Mouse (Mus musculus): ENCODE measurements around the gene Trappc1.

The Trappc1 gene

DNA sequence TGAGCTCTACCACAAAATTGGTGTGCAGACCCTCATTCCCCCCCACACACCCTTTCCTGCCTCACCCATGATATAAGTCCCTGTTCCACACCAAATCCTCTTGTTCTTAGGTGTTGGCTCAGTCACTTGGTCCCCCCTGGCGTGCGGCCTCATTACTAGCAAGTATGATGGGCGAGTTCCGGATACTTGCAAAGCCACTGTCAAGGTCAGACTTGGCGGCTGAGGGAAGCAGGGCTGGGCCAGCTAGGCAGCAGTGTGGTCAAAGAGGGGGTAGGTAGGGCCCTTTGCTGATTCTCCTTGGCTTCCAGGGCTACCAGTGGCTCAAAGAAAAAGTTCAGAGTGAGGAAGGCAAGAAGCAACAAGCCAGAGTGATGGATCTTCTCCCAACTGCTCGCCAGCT lies 7.4 kb downstream of the Trappc1 start:
- DNase-seq = no peak

DNA sequence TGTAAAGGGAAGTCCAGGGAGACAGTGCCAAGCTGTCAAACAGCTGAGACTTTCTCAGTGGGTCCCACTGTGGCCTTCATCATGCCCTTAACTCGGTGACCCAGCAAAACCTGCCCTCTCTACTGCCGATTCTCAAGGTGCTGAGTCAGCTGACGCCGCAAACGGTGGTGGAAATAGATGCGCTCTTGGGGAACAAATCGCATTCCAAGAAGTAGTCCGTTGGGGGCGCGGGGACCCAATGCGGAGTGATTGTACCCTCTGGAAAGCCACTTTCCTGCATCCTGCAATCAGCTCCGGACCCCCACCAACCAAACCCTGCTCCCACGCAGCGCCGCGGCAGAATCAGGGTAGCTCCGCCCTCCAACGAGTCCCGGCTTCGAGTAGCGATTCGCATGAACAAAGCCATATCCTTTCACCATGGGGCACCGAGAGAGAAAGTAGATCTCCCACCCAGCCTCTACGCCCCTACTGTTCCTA lies 8.2 kb downstream of the Trappc1 start:
- DNase-seq = peak; percentile 58 to 82

DNA sequence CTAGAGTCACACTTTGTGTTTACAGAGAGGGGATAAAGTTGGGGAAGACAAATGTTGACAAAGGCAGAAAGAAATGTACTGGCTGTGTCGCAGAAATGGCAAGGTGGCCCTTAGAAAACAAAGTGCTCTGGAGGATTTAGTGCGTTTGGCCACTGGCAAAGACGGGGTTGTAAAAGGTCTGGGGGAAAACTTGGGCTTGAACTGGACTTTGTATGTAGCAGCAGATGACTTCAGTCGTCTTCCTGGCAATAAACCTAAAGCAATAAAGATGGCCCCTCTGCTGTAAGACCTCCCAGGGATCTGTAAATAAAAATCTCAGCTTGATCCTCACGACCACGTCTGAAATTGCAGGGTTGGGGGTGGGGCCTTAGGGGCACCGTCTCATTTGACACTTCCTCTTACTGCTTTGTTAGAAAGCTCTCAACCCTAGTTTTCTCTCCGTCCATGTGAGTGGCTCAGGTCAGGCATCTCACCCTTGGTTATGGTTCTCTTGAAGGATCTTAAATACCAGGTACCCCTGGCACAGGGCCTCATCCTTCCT lies 9.0 kb downstream of the Trappc1 start:
- DNase-seq = no peak

DNA sequence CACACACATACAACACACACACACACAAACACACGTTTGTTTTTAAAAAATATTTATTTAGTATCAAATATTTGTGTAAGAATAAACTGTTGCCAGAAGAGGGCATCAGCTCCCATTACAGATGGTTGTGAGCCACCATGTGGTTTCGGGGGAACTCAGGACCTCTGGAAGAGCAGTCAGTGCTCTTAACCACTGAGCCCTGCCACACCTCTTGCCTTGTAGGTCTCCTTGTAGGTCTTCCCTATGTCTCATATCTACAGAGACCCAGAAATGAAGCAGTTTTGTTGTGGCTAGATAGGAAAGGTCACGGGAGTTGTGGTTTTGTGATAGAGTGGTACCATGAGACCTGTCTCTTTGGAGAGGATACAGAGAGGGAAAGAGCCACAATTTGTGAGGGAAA lies 10.1 kb downstream of the Trappc1 start:
- DNase-seq = no peak

DNA sequence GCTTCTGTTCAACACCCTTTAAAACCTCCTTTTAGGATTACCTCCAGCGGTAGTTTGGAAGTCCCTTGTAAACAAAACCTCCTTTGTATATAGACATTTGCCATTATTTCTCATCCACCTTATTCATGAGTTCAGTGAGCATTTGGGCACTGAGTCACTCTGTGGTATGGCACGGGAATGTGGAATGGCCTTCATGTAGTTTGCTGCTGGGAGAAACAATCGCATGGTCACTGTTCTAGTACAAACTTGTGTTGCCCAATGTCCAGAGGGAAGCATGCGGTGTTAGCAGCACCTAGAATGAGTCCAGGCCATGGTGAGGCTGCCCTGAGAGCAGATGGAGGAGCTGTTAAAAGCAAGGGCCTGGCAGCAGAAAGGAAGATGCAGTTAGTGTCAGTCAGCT lies 11.0 kb downstream of the Trappc1 start:
- DNase-seq = no peak

DNA sequence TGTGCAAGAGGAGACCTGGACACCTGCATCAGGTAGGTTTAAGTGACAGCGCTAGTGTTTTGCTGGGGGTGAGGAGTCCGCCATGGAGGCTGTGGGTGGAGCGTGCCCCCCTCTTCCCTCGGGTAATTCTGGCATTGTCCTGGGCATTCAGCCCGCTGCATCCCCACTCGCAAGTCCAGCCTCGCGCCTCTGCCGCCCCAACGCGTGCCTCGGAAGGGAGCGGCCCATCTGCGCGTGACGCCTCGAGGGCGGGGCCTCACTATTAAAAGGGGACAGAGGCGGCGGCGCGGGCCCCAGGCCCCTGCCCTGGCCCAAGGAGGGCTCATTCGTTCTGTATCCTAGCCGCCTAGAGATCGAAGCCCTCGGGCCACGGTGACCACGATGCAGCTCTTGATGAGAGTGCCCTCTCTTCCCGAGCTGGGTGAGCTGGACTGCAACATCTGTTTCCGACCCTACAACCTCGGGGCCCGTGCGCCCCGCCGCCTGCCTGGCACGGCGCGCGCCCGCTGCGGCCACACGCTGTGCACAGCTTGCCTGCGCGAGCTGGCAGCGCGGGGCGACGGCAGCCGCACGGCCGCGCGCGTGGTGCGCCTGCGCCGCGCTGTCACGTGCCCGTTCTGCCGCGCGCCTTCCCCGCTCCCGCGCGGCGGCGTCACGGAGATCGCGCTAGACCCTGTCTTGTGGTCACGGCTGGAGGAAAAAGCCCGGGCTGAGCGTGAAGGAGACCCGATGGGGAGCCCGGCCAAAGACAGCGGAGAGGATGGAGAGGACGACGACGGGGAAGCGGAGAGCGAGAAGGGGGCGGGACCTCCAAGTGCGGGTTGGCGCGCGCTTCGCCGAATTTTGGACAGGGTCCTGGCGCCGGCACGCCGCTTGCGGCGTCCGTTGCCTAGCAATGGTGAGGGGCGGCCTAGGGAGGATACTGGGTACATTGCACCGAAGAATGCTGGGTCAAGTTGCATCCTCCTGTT lies 16.7 kb downstream of the Trappc1 start, which contains the start of gene Rnf227:
Rnf227 (plus strand) TSS at position 301 of the 971 bp plus-strand sequence.
- DNase-seq = peak; percentile 37 to 78

DNA sequence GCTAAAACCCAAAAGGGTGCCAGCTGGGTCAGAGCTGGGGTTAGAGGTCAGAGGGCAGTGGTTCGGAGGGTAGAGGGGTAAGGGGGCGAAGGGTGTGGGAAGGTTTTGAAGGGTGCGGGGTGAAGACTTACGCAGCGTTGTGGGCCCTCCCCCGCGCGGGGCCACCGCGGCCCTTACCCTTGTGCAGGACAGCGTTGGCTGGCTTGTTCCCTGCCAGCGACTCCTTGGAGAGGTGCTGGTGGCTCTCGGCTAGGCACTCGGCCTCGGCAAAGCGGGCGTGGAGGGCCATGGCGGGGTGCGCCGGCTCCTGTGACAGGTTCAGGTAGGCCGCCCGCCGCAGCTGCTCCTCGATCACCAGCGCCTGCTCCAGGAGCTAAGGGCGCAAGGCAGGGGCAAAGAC lies 22.7 kb downstream of the Trappc1 start:
- no peak for DNase-seq

DNA sequence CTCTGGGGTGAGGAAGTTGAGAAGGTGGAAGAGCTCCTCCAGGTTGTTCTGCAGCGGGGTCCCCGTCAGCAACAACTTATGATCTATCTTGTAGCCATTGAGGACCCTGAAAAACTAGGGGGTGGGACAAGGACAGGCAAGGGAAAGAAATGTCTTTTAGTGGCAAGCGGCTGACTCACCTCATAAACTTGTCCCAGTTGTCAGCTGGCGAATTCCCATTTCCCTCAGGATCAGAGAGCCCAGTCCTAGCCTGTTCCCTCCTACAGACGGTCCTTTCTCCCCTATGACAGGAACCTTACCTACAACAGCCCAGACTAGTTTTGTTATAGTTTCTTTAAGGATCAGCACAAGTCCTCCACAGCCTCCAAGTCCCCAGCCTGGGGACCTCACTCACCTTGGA lies 32.8 kb downstream of the Trappc1 start:
- no peak for DNase-seq

DNA sequence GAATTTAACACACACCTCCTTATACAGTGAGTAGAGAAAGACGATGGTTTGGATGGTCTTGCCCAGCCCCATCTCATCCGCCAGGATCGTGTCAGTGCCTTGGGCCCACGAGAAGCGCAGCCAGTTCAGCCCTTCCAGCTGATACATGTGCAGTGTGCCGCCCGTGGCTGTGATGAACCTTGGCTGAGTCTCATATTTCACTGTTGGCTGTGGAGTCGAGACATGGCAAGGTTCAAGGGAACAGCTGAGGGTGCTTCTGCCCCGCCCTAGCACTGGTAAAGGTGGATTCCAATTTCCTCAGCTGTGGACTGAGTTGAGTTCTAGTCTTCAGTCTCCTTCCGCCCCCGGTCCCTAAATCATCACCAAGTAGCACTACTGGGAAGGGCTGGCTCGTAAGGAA lies 33.9 kb downstream of the Trappc1 start:
- DNase-seq = no peak

DNA sequence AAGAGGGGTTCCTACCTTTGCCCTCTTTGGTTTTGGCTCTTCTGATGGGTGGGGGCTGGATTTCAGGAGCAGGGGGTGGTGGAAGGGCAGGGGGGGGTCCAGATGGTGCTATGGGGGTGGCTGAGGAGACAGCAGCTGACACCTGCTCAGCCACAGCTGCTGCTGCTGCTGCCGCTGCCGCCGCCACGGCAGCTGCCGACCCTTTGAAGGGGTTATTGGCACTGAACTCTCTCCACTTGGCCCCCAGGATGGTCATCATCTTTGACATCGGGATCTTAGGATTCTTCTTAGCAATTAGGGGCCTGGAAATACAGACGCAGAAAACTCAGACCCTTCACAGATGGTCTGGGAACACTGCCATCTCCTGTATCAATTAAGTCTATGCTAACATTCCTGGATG lies 38.2 kb downstream of the Trappc1 start:
- no peak for DNase-seq

DNA sequence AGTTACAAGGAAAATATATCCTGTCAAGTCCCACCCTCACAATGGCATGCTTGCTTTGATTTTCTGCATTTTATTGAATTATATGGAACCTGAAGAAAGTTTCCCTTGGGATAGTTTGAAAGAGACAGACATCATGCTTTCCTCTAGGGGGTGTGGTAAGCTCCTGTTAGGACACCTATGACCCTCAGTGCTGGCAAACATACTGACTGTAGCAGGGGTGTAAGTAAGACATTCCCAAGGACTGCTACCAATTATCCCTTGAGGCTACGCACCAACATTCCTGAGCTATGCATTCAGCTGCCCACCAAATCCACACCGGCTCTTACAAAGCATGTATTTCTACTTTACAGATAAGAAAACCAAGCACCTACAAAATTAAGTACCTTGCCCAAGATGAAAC lies 38.7 kb downstream of the Trappc1 start:
- peak in 1 of 2 experiments; percentile 20 for DNase-seq

DNA sequence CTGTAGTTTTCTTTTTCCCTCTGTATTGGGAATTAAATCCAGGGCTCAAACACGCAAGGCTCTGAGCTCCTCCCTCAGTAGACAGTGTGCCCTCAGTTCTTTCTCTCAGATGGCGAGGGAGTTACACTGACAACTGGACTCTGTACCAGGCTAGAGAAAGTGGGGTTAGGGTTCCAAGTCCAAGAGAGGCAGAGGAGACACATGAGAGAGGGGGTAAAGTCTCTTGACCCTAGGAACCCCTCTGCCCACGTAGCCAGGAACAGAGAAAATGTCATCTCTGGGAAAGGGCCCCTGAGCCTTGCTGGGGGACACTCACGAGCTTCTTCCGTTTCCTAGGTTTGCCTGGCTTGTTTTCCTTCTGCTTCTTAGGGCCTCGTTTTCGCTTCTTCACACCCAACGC lies 40.6 kb downstream of the Trappc1 start:
- peak; percentile 62 to 82 for DNase-seq

DNA sequence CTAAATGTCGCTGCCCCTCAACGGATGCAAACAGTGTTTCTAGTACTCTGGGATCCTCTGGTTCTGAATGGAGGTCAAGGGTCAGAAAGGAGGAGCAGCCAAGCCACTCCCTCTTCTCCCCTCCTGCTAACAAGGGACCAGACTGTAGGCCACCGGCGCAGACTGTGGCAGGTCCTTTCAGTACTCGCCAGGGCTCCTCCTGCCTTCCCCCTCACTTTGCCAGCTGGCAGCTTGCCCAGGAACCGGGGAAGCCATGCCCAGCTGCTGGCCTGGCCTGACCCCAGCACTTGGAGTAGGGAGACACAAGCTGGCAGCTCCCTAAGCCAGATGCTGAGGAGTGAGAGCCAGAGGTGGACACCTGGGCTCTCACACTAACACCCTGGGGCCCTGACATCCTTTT lies 41.1 kb downstream of the Trappc1 start:
- peak; percentile 98 to 99 for DNase-seq

DNA sequence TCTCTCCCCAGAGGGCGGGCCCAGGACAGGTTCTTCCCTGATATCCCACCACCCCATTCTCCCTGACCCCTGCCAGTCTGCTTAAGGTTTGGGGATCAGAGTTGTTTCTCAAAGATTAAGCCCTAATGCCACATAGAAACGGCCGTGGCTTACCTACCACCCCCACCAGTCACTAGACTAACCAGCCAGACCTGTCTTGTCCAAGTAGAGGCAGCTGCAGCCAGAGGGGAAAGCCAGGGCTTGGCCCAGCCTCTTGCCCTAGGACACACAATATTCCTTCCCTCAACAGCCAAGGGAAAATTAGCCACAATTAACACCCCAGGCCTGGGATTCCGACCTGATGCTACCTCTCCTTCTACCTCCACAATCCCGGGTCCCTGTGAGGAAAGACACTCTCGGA lies 41.9 kb downstream of the Trappc1 start:
- no peak for DNase-seq

DNA sequence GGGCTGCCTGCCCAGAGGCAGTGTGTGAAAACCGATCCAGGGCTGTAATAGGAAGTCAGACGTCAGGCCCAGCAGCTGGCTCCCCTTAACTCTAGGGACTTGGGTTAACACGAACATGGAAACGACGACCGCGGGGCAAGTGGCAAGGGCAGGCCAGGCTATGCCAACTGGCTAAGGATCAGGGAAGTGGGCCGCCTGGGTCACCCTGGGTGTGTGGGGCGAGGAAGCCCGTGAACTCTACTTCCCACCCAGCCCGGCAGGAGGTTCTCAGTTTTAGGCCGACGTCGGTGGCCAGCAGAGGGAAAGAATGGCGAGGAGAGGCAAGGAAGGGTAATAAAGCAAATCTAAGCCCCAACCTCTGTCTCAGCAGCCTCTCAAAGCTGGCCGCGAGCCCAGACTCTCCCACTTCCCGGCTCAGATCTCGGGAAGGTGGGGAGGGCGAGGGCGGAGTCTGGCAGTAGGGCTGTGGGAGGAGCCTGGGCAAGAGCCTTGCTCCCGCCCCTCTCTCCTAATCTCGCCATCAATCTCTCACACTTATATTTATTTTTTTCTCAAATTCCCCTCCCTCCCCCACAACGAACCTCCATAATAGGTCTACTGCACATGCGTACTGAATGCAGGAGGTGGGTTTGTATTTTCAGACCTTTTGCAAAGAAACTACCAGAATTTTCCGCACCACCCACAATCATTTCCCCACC lies 42.5 kb downstream of the Trappc1 start:
- DNase-seq = peak; percentile 98 to 99

DNA sequence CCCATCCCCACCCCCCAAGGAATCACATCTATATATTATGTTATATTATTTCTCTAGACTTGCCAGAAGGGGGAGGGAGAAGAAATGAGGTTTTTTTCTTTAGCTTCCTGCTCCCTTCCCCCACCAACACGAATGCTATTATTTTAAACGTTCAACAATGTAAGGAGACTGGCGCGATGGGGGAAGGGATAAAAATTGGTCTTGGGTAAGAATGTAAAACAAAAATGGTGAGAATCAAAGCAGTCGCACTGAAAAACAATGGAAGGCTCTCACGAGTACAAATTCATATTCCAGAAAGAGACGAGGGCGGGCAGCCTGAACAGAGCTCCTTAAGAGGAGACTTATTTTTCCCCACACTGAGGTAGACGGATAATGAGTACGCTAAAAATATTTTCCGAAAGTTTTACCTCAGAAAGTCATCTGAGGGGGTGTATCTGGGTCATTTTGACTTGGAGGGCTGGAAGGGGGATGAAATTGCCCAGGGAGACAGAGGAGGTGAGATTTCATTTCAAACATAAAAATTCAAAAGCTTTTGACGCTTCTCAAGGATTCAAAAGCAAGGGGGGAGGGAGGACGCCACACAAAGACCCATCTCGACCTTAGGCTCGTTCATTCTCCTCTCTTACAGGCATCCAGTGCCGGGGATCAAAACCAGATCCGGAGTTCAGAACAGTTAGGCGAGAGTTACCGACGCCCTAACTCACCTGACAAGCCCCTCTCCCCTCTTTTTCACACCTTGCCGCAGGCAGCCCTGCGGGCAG lies 43.3 kb downstream of the Trappc1 start:
- DNase-seq = peak in 1 of 2 experiments; percentile 35

DNA sequence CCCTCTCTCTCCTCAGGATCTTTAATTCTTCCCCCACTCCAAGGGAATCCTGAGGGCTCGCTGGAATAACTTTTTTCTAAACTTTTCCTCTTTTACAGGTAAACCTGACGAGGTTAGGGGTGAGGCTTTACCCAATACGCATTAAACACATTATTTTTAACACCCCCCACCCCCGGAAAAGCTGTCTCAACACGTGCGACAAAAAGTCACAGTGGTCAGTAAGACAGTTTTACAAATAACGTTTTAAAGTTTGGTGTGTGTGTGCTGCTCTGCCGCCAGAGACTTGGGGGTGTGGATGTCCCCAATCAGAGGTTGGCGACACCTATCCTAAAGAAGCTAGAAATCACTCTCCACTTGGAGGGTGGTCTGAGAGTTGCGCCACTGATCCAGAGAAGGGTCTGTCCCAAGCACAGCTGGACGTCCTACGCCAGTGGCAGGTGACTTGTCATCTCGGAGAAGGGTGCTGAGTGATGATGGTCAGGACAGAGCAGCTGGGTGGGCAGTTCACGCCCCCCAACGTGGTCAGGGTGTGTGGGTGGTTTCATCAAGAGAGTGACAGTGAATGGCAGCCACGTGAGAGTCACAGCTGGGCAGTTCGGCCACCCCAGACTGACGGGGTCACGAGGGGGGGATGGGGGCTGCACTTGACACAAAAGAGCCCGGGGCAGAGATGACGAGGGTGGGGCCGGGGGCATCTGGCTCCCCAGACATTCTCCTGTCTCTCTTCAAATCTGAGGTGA lies 44.0 kb downstream of the Trappc1 start:
- peak; percentile 45 to 69 for DNase-seq

DNA sequence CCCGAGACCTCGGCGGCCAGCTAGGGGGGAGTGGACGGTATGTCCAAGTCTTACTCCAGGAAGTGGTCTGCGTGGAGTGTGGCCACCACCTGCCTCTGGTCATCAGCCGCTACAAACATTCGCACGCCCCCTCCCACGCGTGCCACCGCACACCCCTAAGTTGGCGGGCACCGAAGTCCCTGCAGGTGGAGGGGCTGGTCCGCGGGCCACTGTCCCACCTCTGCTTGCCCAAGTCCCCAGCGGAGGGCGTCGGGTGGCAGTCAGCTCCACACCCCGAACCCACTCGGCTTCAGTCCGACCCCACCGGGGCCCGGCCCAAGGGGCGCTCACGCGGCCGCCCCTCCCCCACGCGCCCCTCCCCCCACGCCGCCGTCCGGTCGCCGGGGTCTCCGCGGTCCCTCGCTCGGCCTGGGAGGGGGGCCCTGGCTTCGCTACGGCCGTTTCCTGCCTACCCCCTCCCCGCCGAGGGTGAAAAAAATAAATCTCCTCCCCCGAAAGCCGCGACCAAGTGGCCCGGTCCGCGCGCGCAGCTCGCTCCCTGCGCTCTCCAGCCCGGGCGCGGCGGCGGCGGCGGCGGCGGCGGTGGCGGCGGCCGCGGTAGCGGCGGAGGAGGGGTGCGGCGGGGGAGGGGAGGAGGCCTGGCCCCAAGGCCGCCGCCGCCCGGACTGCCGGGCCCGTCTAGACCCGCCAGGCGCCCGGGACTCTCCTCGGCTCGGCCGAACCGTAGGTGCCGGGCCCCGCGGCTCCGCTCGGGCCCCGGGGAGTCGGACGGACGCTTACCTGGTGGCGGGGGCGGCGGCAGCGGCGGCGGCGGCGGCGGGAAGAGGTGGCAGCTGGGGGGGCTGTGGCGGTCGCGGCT lies 44.8 kb downstream of the Trappc1 start:
- DNase-seq = peak; percentile 38 to 77

DNA sequence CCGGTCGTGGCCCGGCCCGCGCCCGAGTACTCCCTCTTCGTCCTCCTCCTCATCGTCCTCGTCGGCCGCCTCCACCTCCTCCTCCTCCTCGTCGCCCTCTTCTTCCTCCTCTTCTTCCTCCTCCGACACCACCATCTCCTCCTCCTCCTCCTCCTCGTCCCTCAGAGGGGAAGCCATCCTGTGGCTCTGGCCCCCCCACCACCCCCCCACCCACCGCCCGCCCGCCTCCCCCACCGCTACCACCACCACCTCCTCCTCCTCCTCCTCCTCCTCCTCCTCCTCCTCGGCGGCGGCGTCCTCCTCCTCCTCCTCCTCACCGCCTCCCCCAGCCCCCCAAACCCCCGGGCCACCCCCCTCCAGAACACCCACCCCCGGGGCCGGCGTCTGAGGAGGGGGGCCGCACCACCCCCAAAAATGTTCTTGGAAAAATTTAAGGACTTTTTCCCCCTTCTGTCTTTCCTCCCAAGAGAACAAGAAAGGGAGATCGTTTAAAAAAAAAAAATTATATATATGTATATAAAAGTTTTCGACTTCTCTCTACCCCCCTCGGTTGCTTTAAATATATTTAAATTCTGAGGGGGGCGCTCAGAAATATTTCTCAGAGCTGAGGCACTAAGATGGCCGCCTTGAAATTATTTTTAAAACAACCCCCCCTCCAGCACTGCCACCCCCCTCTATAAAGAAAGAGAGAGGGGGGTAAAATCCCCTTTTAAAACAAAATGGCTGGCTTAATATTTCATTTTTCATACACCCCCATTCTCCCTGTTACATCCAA lies 45.6 kb downstream of the Trappc1 start, which contains the start of gene Chd3:
Chd3 (minus strand) TSS at position 192 of the 775 bp plus-strand sequence.
- no peak for DNase-seq

All from kidney, postnatal 36 days (tissue).